Mouse (Mus musculus) urinary bladder, postnatal 25 days (tissue): ENCODE measurements around the gene Hsd17b13.
A peak's percentile ranks its signal among the peaks of the same experiment; 100 is the strongest.

Source experiments
- DNase-seq: peaks from one replicate; pipeline ENCODE4 v3.0.0; 2022; ENCODE audit warnings: low spot score

Gene Hsd17b13

GRCm38 (mm10) chr5:103923101-103923500 is 54.1 kb downstream of the Hsd17b13 start:
- no peak for DNase-seq

DNA sequence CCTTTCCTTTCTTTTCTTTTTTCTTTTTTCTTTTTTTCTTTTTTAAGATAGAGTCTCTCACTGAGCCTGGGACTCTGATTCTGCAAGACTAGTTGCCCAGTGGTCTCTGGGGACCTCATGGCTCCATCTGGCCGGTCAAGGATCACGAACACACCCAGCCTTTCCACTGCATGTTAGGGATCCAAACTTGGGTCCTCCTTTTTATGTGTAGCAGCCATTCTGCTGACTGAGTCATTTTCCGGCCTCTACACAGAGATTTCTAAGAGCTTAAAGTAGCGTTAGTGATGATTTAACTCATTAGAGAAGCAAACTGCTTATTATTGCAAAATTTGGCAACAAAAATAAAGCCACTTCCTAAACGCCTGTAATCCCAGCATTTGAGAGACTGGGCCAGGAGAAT is 54.8 kb downstream of the Hsd17b13 start:
- no peak for DNase-seq

DNA sequence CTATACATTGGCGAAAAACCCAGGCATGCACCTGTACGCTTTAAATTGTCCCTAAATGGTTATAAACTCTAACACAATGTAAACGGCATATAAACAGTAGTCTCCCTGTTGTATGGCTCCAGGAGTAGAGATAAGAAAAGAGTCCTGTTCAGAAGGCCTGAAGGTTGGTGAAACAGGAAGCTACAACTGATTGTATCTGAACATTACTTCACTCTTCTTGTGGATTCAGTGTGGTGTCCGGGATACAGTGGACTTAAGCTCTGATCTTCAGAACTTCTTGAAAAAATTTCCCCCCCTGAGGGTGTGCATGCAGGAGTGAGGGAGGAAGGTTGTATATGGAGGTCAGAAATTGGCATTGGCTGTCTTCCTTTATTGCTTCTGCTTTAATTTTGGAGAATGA is 57.7 kb downstream of the Hsd17b13 start:
- DNase-seq, result no peak

DNA sequence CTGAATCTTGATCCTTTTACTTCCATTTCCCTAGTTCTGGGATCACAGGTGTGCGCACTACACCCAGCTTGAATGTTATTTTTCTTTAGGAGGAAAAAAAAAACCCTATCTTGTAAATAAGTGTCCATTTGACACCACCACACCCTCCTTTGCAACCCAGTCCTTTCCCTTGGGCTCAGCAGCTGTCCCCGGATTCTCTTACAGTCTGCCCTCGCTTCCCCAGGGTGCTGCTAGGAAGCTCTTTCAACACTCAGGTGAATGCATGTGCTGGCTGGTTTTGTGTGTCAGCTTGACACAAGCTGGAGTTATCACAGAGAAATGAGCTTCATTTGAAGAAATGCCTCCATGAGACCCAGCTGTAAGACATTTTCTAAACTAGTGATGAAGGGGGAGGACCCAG is 59.0 kb downstream of the Hsd17b13 start:
- DNase-seq, result no peak

GRCm38 (mm10) chr5:103917357-103917895 is 59.8 kb downstream of the Hsd17b13 start:
- DNase-seq, result no peak

GRCm38 (mm10) chr5:103916595-103917356 is 60.4 kb downstream of the Hsd17b13 start:
- DNase-seq, result no peak

- no peak for DNase-seq
Observed at GRCm38 (mm10) chr5:103914335-103915226, 62.6 kb downstream of the Hsd17b13 start.

DNA sequence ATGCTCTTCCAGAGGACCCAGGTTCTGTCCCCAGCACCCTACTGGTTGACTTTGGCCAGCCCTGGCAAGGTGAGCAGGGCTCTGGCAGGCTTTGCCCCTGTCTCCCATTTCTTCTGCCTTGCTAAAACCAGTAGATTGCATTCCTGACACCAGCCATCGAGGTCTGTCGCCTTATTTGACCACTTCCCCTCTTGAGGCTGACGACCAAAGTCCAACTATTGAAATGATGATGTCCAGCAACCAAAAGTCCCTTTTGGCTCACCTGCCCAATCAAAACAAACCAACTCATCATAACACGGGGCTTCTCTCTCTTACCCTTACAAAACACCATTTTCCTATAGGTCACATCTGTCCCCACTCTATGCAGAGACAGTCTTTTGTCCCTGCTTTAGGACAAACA is 64.1 kb downstream of the Hsd17b13 start:
- DNase-seq, result no peak

- no peak for DNase-seq
Observed at GRCm38 (mm10) chr5:103911555-103911954, 65.7 kb downstream of the Hsd17b13 start.

DNA sequence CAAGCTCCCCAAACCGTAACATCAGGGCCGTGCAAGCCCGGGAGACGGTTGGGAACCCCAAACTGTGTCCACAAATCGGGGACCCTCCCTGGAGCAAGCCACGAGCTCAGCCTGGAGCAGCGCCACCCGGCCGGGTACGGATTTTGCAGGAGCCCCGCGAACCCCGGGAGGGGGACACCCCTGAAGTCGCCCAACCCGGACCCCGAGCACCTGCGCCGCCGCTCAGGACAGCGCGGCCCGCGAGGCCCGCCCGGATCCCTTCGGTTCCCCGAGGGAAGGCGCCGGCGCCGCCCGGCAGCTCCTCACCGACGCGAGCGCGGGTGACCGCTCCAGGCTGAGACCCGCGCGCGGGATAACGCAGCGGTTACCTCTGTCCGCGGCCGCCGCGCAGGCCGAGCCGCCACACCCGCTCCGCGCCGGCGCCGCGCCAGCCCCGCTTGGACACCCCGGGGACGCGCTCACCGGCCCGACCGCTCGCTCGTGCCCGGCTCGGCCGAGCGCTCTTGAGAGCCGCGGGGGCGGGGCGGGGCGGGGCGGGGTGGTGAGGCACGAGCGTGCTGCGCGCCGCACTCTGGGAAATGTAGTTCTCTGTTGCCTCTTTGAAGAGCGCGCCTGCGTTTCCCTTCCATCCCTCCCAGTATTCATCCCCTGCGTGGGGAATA is 66.3 kb downstream of the Hsd17b13 start, which contains the start of gene Klhl8:
TSS of gene Klhl8 (minus strand) at position 512 of the 662 bp plus-strand sequence.
- peak; percentile 79 for DNase-seq

DNA sequence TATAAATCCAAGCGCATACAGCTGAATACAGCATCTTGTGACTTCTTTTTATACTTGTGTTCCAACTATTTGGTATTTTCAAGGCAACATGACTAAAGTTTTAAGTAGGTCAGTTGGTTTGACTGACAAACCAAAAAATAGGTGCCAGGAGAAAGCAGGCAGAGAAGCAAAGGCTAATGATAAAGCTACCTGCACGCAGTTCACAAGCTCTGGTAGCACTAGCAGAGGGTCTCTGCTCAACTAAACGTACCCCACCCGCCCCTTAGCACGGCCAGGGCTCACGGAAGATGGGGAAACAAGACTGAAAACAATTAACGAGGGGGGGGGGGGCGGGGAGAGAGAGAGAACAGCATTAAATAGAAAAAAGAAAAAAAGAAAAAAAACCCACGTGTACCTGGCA is 67.1 kb downstream of the Hsd17b13 start:
- DNase-seq, result no peak

- DNase-seq, result no peak
Observed at GRCm38 (mm10) chr5:103909466-103909865, 67.7 kb downstream of the Hsd17b13 start.

DNA sequence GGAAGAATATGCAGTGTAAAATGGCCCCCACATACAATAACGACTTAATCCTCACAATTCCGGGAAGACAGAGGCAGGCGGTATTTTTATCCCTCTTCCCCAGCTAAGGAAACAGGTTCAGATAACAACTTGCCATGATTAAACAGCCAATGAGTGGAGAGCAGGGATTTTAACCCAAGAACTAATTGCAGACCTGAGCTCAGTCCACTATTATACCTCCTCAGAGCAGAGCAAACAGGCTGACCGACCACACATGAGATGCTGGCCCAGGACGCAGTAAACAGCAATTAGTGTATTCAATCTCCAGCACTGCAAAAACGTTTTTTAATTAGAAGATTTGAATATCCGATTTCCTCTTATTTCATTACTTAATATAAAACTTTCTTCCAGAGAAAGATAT is 68.4 kb downstream of the Hsd17b13 start:
- no peak for DNase-seq

DNA sequence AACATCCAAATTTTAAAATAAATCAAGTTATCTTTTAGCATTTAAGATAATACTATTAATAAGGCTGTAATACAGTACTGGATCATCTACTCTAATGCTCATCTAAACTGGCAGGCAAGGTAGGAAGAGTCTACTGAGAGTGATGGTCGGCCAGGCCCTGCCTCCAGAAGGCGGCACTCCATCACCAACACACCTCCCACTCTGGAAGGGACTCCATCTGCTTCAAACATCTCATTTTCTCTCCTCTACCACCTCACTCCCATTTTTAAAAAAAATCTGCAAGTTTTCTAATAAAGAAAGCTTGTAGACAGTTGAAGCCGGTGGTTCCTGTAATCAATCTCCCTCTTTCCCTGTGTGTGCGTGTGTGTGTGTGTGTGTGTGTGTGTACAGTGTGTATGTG is 69.4 kb downstream of the Hsd17b13 start:
- DNase-seq, result no peak

- DNase-seq, result no peak
Observed at GRCm38 (mm10) chr5:103906173-103906572, 71.0 kb downstream of the Hsd17b13 start.
